Mouse (Mus musculus) urinary bladder, adult 18-20 months (tissue): ENCODE data around the gene Slc44a1.

Experiments
- DNase-seq, 2 experiments: peaks; one replicate each; pipeline ENCODE4 v3.0.0; 2022; ENCODE audit warnings: low spot score in 2 of 2, mixed read lengths in 2 of 2

The Slc44a1 gene

GRCm38 (mm10) chr4:53465887-53466286 is 25.7 kb downstream of the Slc44a1 start:
- DNase-seq, result no peak

DNA sequence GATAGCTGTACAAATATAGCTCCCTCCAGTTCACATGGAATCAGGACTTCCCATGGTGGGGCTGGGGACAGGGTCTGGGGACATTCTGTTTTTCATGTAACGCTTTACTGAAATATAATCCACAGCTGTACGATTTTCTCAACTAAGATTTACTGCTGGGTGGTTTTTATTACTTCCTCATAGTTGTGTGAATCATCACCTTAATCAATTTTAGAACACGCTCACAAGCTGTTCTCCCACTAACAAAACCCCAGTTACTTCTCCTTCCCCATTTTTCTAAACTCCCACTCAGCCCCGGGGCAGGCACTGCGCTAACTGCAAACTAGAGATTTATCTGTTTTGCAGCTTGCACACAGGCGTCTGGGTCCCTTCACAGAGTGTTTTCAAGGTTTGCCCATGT is 28.8 kb downstream of the Slc44a1 start:
- no peak for DNase-seq

DNA sequence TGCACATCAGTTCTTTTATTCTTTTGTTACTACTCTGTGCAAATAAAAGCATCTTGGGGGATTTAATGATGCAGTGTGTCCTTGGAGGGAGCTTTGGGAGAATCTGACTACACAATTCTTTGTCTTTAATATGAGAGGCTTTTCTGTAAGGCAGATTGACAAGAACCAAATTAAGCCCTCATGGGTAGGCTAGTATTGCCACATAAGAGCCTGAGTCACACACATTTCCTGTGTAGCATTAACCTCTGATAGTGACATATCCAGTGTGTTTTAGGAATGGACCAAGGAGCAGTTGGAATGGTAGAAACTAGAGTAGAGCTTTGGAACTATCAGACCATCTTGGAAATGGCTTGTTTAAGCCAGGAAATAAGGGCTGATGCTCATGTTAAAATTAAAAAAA is 33.9 kb downstream of the Slc44a1 start:
- DNase-seq, result no peak

GRCm38 (mm10) chr4:53475230-53475952 is 35.2 kb downstream of the Slc44a1 start:
- DNase-seq, result no peak

GRCm38 (mm10) chr4:53478644-53479043 is 38.4 kb downstream of the Slc44a1 start:
- no peak for DNase-seq

DNA sequence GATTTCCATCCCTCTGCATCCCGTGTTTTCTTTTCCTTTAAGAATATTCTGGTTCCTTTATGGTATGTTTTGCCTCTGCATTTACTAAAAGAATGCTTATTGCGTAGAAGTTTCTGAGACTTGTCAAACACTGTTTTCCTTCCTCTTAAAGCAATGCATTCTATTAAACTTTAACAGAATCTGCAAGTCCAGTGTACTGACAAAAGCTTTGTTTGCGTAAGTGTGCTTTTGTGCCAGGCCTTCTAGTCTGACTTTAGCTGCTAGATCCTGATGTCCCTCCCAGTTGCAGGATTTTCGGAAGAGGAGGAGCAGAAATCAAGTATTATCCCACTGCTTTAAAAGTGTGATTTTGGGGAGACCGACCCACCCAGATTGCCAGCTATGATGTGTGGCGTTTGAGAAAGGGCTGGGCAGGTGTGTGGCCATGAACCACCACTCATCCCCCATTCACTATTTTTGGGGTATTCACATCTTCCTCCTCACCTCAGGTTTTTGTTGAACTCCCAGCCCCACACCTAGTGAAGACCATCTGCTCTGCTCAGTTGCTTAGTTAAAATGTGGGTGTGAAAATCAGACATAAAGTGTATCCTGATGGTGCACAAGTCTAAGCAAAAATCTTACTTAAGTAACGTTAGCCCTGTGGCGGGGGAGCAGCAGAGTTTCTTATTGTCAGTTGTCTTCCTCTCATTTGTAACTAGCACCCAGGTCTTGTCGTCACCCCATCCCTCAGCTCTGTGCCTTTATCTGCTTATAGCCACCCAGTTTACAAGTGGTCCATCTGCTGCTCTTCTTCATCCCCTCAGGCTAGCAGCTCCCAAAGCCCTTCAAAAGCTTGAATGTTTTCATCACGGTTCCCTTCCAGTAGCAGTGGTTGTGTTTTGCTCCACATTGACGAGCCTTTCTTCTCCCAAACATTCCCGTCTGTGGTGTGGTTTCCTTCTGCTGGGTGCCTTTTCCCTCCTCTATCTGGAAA is 47.3 kb downstream of the Slc44a1 start:
- DNase-seq, result no peak

- DNase-seq, result no peak
These were observed 48.6 kb downstream of the Slc44a1 start for GRCm38 (mm10) chr4:53488803-53489202.

DNA sequence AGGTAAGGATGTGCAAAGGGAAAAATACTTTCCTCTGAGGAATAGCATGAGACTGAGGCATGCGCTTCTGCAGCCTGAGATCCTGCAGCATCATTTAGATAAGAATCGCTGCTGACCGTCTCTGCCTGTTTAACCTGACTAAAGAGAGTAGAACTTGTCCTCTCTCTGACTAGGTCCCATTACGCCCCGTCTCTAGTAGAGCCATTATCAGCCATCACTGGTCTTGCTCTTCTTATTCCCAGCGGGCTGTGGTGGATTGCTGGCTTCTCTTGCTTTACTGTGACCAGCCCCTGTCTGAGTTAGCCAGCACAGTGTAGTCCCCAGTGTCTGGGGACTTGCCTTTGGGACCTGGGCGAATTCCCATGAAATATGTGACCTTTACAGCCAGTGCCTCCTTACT is 50.2 kb downstream of the Slc44a1 start:
- DNase-seq, result no peak

GRCm38 (mm10) chr4:53491269-53491668 is 51.1 kb downstream of the Slc44a1 start:
- no peak for DNase-seq

- no peak for DNase-seq
These were observed 55.4 kb downstream of the Slc44a1 start for GRCm38 (mm10) chr4:53495646-53496045.

- DNase-seq, result no peak
These were observed 62.6 kb downstream of the Slc44a1 start for GRCm38 (mm10) chr4:53502764-53503163.

DNA sequence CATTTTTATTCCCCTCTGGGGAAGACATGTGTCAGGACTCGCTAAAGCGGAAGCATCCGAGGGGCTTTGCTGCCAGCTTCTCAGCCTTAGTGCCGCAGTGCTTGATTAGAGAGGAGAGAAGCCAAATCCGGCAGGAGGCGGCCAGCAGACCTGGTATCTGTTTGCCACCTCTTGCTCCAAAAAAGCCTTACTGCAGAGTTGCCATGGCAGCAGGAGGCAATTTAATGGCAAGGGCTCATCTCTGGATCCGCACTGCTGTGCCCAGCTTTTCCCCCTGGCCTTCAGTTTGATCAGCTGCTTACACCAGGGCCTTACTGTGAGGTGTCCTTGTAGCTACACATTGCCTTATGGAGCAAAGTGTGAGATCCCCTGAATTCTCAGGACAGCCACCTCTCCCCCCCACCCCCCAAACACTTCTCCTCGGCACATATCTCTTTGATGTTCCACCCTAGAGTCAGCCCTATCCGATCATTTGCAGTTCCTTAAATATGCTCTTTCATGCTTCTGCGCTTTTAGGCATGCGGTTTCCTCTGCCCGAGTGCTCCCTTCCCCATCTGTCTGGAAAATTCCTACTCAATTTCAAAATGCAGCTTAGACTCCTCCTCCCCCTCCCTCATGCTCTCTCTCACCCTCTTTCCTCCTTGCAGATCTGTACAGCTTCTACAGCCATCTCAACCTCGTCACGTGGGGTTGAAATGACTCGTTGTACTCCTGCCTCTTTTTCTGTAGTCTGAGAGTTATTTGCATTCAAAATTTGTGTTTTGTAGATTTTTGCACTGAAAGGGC is 72.1 kb downstream of the Slc44a1 start:
- no peak for DNase-seq

DNA sequence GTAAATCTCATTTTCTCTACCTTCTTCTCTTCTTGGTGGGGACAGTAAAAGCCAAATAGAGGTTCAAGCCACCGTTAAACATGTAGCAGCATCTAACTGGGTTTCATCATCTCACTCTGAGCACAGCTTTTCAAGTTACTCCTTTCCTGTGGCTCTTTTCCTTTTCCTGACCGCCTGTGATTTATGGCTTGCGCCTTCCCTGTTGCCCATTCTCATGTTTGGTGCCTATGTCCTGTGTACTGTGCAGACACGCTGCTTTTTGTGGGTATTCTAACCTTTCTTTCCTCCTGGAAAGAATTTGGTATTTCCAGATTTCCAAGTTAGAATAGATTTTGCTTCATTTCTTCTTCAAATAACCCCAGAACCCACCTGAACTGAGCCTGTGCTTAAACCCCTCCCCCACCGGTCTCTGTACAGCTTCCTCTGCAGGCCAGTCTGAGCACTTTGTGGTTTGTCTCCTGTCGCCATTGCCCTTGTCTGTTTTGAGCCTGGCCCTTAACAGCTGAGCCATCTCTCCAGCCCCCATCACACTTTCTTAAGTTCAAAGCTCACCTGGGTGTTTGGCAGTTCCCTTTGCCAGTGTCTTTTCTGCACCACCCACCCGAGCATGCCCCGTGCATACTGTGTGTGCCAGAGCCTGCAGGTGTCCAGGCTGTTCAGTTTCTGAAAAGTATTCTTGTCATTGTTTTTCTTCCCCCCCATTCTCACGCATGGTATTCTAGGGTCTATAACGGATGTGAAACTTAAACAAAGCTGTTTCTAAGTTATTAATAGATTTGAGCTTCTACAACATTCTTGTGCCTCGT is 73.3 kb downstream of the Slc44a1 start:
- DNase-seq, result no peak

GRCm38 (mm10) chr4:53516011-53516532 is 75.9 kb downstream of the Slc44a1 start:
- DNase-seq, result no peak

GRCm38 (mm10) chr4:53519429-53519828 is 79.2 kb downstream of the Slc44a1 start:
- no peak for DNase-seq

DNA sequence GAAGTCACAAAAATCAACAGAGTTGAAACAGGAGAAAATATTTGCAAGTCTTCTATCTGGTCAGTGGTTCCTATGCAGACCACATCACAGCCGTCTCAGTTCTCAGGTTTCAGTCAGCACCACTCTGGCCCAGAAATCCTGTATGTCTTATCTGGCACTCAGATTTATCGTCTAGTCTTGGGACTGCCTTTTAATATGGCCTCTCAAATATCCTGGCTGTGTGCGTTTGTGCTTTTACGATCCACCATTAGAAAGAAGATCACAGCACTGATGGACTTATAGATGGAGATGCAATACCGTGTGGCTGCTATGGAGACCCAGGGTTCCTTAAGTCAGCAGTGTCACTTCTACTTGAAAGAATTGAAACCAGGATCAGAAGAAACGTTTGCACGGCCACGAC is 80.8 kb downstream of the Slc44a1 start:
- no peak for DNase-seq

GRCm38 (mm10) chr4:53522655-53523054 is 82.4 kb downstream of the Slc44a1 start:
- DNase-seq, result no peak

DNA sequence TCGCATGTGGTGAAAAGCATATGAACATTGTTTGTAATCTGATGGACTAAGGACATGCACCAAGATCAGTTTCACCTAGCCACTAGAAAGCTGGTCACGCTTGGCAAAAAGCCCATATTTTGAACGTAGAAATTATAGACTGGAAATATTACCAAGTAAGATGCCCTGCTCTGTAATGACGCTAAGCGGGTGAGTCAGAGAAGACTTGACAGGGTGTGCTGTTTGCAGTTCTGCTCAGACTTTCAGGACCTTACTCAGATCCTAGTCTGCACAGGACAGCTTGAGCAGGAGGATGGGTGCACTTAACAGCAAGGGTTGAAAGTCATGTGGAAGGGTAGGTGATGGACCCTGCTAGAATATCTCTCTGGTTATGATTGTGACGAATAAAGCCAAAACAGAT is 85.3 kb downstream of the Slc44a1 start:
- no peak for DNase-seq

DNA sequence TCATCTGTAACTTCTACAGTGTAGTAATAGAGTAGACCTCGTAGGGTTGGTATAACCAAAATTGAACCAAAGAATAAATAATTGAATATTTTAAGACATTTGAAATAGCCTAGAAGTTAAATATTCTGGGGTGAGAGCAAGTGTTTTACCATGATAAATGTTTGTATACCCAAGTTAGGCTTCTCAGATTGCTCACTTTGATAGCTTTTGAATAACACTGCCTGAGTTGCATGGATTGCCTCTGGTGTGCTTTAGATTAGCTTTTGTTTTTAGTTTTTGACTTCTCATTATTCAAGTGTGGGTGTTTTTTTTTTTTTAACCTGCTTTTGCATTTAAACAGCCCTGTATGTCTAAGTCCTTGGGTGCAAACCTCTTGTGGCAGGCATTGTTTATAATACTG is 85.8 kb downstream of the Slc44a1 start:
- no peak for DNase-seq

DNA sequence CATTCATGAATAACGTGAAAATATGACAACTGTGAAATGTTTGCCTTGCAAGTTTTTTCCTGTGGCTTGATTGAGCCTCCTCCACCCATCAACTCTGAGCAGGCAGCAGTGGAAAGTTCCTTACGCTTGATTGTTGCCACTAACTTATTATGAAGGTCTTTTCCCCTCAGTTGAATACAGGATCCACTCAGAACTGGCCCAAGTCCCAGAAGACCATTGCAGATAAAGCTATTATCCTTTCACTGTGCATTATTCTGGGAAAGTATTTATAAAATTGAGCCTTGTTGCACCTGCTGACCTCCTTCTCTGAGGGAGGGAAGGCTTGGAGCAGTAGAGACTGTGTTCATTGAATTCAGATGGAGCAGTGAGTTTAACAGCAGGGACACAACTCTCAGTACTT is 86.2 kb downstream of the Slc44a1 start:
- DNase-seq, result no peak

DNA sequence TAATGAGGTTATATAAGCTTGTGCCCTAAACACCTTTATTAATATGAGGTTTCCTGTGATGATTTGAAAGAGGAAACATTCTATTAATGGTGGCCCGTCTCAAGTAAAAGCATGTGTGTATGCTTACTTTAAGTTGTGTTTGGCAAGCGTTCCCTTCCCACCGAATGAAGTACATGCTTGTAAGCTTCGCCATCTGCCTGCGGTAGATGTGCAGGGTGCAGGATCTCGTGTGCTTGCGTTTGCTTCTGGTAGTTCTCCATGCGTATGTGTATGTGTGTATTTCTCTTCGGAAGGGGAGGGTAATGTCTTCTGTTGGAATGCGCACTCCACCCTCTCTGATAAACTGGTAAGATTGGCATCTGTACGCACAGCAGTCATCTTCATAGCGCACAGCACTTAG is 95.6 kb downstream of the Slc44a1 start:
- DNase-seq, result no peak
